Comparison of ENCODE assay signal across 9 mouse cellular contexts in the genomic region with DNA sequence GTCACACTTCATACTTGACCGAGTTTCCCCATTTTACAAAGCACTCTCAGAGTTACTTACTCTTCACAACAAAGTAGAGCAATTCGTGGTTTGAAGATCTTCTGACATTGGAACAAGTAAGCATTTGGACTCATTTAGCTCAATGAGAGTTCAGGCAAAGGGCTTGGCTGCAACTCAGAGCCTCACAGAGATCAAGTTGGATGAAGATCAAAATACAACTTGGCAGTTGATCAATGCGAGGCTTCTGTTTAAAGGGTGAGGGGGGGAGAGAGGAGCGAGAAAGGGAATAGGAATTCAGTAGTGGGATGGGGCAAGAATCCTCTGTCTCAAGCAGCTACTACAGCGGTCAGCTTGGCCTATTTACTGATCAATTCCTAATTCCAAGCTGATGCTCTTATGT. TPM values are rescaled to one million over a fixed set of nuclear protein-coding genes. Genes with fewer than 3 reads are reported as not detected.
DNase-seq lines count a peak whose midpoint lies in the region; ATAC-seq lines count a peak whose summit lies in the region.
"Had no signal": no experiment of that assay in that cellular context is flagged by ENCODE, and none has a peak within 500 bp of the region (broad histone marks: within the 10 kb centered on the region; RNA-seq: fewer than 3 reads in every experiment).

No protein-coding gene starts in this region.

- H3K4me1 ChIP-seq in hindbrain, embryonic 14.5 days (replicated peaks; ENCODE audit: control insufficient read depth, insufficient read depth, low read length), result no peaks in the 10 kb centered on the region
- H3K4me1 ChIP-seq in hindbrain, embryonic 13.5 days (replicated peaks), result no peaks in the 10 kb centered on the region
- H3K4me1 ChIP-seq: midbrain, embryonic 12.5 days had no signal

- intact Hi-C loops in left cerebral cortex, postnatal 10 days (cut with DNase I), result no loop called here

- 0 out of 2 replicates have a peak, but pooled peaks have one; percentile 59 for ATAC-seq in hindbrain, embryonic 14.5 days (ENCODE audit: low FRiP score)
- ATAC-seq in hindbrain, embryonic 13.5 days (ENCODE audit: low FRiP score), result no peak
- ATAC-seq in erythroblast, adult 5-6 weeks (replicated peaks; ENCODE audit: low FRiP score, poor library complexity, severe bottlenecking), result no peak

- no peak overlapping the region for H3K27ac ChIP-seq in hindbrain, embryonic 14.5 days
- H3K27ac ChIP-seq in hindbrain, embryonic 13.5 days, result no peak overlapping the region
- H3K27ac ChIP-seq: embryonic facial prominence, embryonic 13.5 days; midbrain, embryonic 12.5 days had no signal

- H3K4me2 ChIP-seq in hindbrain, embryonic 14.5 days (replicated peaks), result no peak overlapping the region
- H3K4me2 ChIP-seq in hindbrain, embryonic 13.5 days, result no peak overlapping the region
- H3K4me2 ChIP-seq: embryonic facial prominence, embryonic 13.5 days; midbrain, embryonic 12.5 days had no signal

- H3K9ac ChIP-seq in hindbrain, embryonic 14.5 days, result no peak overlapping the region
- no peak overlapping the region for H3K9ac ChIP-seq in hindbrain, embryonic 13.5 days
- H3K9ac ChIP-seq: embryonic facial prominence, embryonic 13.5 days; midbrain, embryonic 12.5 days had no signal

- no peak overlapping the region for H3K4me3 ChIP-seq in hindbrain, embryonic 14.5 days (replicated peaks; ENCODE audit: low read length)
- no peak overlapping the region for H3K4me3 ChIP-seq in hindbrain, embryonic 13.5 days
- H3K4me3 ChIP-seq: embryonic facial prominence, embryonic 13.5 days; midbrain, embryonic 12.5 days had no signal

- H3K36me3 ChIP-seq in hindbrain, embryonic 14.5 days (replicated peaks; ENCODE audit: control insufficient read depth, insufficient read depth), result no peaks in the 10 kb centered on the region
- no peaks in the 10 kb centered on the region for H3K36me3 ChIP-seq in hindbrain, embryonic 13.5 days
- H3K36me3 ChIP-seq: embryonic facial prominence, embryonic 13.5 days; midbrain, embryonic 12.5 days had no signal

- peak; percentile 80 for DNase-seq in hindbrain, embryonic 14.5 days (ENCODE audit: low spot score)
- DNase-seq in testis, postnatal 14 days (ENCODE audit: low spot score), result peak; percentile 11
- DNase-seq in testis, postnatal 10 days (ENCODE audit: low spot score), result no peak
- DNase-seq in left cerebral cortex, postnatal 10 days (ENCODE audit: extremely low spot score in 1 of 2, low spot score in 2 of 2), result peak; percentile 48 to 81
- no peak for DNase-seq in natural killer cell, adult 2 months (ENCODE audit: low spot score in 2 of 2)

- WGBS in hindbrain, embryonic 14.5 days, result 29% methylated on average over 5 of the region's 5 CpGs
- WGBS in hindbrain, embryonic 13.5 days, result 48% methylated on average over 5 of the region's 5 CpGs

- no peaks in the 10 kb centered on the region for H3K27me3 ChIP-seq in hindbrain, embryonic 14.5 days (ENCODE audit: control insufficient read depth, insufficient read depth, low read length)
- no peaks in the 10 kb centered on the region for H3K27me3 ChIP-seq in hindbrain, embryonic 13.5 days
- H3K27me3 ChIP-seq: embryonic facial prominence, embryonic 13.5 days; midbrain, embryonic 12.5 days had no signal

- H3K9me3 ChIP-seq in hindbrain, embryonic 14.5 days (ENCODE audit: control insufficient read depth, low read length), result no peaks in the 10 kb centered on the region
- H3K9me3 ChIP-seq in hindbrain, embryonic 13.5 days, result no peaks in the 10 kb centered on the region
- H3K9me3 ChIP-seq: embryonic facial prominence, embryonic 13.5 days; midbrain, embryonic 12.5 days had no signal

RNA-seq across cellular contexts. Expression of gene Prdx6, which starts 26.2 kb away (rescaled TPM):
- 188 and 199 TPM in 2 replicates for polyA plus RNA-seq in hindbrain, embryonic 14.5 days (2014; fragmentation: Nextera tagmentation; extraction: Ambion mirVana)
- 209 and 223 TPM in 2 replicates for polyA plus RNA-seq in hindbrain, embryonic 13.5 days (2015; fragmentation: Nextera tagmentation; extraction: Ambion mirVana)
- total RNA-seq in left cerebral cortex, postnatal 10 days (2021), result 100 to 1,000 TPM; 192 to 206 TPM
- 41.2 and 61.1 TPM in 2 replicates for total RNA-seq in erythroblast, adult 5-6 weeks (2015; ENCODE audit: low replicate concordance)
- total RNA-seq in erythroblast, adult 5-6 weeks (2017; ENCODE audit: low replicate concordance), result 40.3 and 63.1 TPM in 2 replicates

Comparison
In these comparisons a context has a peak if more than half of its experiments do, and no peak if none do; other contexts are left out.
1. DNase-seq: peak in hindbrain, embryonic 14.5 days (single experiment), testis, postnatal 14 days (single experiment) and left cerebral cortex, postnatal 10 days (2 of 2); none in testis, postnatal 10 days (single experiment) and natural killer cell, adult 2 months (0 of 2).